Mouse (Mus musculus) bone marrow, adult 2 months (tissue): ENCODE data around the gene Pgls. TPM values are rescaled to one million over a fixed set of nuclear protein-coding genes. Genes with fewer than 3 reads are reported as not detected.

ENCODE experiments used
- H3K27ac ChIP-seq: fragments of 200-500 bp; 2 replicates; pipeline ENCODE4 v1.5.1; 2012; ENCODE audit warnings: low read depth, mild to moderate bottlenecking, control low read depth, inconsistent platforms, low read length; ENCODE audit not compliant: control insufficient read depth, poor library complexity, insufficient read depth
- H3K4me1 ChIP-seq: fragments of 200-500 bp; 2 replicates; pipeline ENCODE4 v1.6.1; 2011; ENCODE audit warnings: low read length; ENCODE audit not compliant: control insufficient read depth, insufficient read depth
- H3K4me3 ChIP-seq: fragments of 200-500 bp; replicated peaks from 2 replicates; pipeline ENCODE3; 2011; ENCODE audit warnings: mild to moderate bottlenecking, low read depth, low read length, control low read depth; ENCODE audit not compliant: control insufficient read depth
- CTCF ChIP-seq: fragments of 200-500 bp; IDR thresholded peaks from 2 replicates; pipeline ENCODE4 v1.5.1; 2011; ENCODE audit warnings: low read length, control low read depth; ENCODE audit not compliant: control insufficient read depth, insufficient read depth
- POLR2A ChIP-seq: fragments of 200-500 bp; IDR thresholded peaks from 2 replicates; pipeline ENCODE4 v1.6.1; 2011; ENCODE audit warnings: low read depth, mild to moderate bottlenecking, control low read depth, low read length, borderline replicate concordance; ENCODE audit not compliant: control insufficient read depth
- WGBS: fragments of 180-500 bp; shearing (Covaris S2); methylation state at CpG from one replicate; pipeline ENCODE4 v1.1.7; 2018; 5-methylcytosine and 5-hydroxymethylcytosine counted together
- polyA plus RNA-seq: library from polyadenylated mRNA; stranded (reverse); fragments of >200 nt; gene quantifications from 2 replicates; pipeline ENCODE4 v1.2.4, GENCODE M21; 2011; ENCODE audit warnings: low replicate concordance; ENCODE audit not compliant: missing spikeins, insufficient read depth, insufficient read length

Pgls gene
- polyA plus RNA-seq, 1 experiment: 147 TPM

DNA sequence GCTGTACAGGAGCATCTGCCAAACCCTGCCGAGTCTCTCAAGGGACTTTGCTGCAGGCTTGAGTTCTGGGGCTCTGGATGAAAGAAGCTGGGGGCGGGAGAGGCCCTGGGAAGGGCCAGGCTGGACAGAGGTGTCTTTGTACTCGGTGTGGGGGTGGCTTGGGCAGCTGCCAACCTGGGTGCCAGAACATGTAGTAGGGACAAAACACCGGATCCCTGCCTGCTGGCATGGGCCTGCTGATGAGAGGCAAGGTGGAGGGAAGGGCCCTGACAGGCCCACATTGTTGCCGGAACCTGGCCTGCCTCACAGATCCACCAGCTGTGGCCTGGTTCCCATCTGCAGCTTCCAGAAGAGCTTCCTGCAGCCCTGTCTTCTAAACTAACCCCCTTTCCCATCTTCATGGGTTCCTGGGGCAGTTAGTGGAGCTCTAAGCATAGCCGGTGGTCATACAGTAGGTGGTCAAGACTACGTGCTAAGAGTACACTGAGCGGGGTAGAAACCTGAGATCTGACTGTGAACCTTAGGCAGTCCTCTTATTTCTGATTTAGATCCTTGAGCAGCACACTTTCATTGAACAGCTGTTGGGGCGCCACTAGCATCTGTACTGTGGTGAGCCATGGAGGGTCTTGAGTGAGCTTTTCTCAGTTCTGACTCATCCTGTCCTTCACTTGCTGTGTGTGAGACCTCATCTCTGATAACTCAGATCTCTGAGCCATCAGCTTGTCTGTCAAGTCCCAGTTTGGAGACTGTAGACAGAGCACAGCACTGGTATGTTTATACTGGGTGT is 18.9 kb upstream of the Pgls start:
- Histone ChIP-seq H3K4me3 (no peak overlapping the region), H3K27ac (no peak overlapping the region), H3K4me1 (peaks cover 3% of the 10 kb centered on the region)
- TF ChIP-seq POLR2A: no peak
- TF ChIP-seq CTCF: no peak
- WGBS: 90% methylated on average over 9 of the region's 9 CpGs

GRCm38 (mm10) chr8:71574426-71574825 is 17.6 kb upstream of the Pgls start:
- no peak for TF ChIP-seq POLR2A
- TF ChIP-seq CTCF: no peak
- H3K4me1 ChIP-seq: peaks cover 3% of the 10 kb centered on the region
- 86% methylated on average over 7 of the region's 7 CpGs for WGBS

DNA sequence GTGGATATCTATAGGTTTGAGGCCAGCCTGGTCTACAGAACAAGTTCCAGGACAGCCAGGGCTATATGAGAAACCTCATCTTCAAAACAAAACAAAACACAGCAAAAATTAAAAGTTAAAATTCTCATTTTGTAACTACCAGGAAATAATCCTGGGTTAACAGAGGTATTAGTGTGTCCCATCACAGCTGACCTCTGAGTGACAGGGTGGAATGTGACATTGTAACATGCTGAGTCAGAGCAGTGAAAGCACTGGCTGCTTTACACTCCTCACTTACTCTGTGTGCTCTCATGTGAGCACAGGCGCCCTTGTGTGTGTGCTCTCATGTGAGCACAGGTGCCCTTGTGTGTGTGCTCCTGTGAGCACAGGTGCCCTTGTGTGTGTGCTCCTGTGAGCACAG is 17.0 kb upstream of the Pgls start:
- no peak overlapping the region for H3K4me3 ChIP-seq
- H3K4me1 ChIP-seq: peaks cover 3% of the 10 kb centered on the region
- no peak overlapping the region for H3K27ac ChIP-seq
- 64% methylated on average over 1 of the region's 1 CpGs for WGBS
- TF ChIP-seq CTCF (no peak), POLR2A (no peak)

More at GRCm38 (mm10) chr8:71574426-71574825, 17.6 kb upstream of the Pgls start:
- no peak overlapping the region for H3K27ac ChIP-seq
- H3K4me3 ChIP-seq: no peak overlapping the region

GRCm38 (mm10) chr8:71577856-71578387 is 14.1 kb upstream of the Pgls start:
- no peak for TF ChIP-seq CTCF
- TF ChIP-seq POLR2A: no peak
- no peak overlapping the region for H3K27ac ChIP-seq

DNA sequence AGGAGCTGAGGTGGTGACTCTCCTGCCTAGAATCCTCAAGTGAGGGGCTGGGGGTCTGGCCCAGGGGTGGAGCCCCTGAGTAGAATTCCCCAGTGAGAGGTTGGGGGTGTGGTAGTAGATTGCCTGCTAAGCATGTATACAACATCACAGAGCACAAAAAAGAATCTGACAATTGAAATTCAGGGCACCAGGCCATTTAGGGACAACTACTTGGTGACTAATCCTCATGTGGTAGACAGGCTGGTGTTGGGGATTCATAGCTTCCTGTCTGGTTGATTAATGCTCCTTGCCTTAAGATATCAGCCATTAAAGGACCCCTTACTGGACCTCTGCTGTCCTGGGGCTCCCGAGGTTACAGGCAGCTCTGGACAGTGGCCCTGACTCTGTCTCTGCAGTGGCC is 13.0 kb upstream of the Pgls start:
- WGBS: 75% methylated on average over 1 of the region's 1 CpGs
- no peaks in the 10 kb centered on the region for H3K4me1 ChIP-seq
- H3K27ac ChIP-seq: no peak overlapping the region
- H3K4me3 ChIP-seq: no peak overlapping the region
- no peak for TF ChIP-seq CTCF
- TF ChIP-seq POLR2A: no peak

More at GRCm38 (mm10) chr8:71577856-71578387, 14.1 kb upstream of the Pgls start:
- H3K4me1 ChIP-seq: no peaks in the 10 kb centered on the region
- WGBS: 38% methylated on average over 4 of the region's 4 CpGs
- no peak overlapping the region for H3K4me3 ChIP-seq

GRCm38 (mm10) chr8:71579476-71579875 is 12.5 kb upstream of the Pgls start:
- no peak overlapping the region for H3K4me3 ChIP-seq
- no peak overlapping the region for H3K27ac ChIP-seq
- H3K4me1 ChIP-seq: no peaks in the 10 kb centered on the region
- WGBS: 84% methylated on average over 14 of the region's 14 CpGs
- TF ChIP-seq CTCF (no peak), POLR2A (no peak)

DNA sequence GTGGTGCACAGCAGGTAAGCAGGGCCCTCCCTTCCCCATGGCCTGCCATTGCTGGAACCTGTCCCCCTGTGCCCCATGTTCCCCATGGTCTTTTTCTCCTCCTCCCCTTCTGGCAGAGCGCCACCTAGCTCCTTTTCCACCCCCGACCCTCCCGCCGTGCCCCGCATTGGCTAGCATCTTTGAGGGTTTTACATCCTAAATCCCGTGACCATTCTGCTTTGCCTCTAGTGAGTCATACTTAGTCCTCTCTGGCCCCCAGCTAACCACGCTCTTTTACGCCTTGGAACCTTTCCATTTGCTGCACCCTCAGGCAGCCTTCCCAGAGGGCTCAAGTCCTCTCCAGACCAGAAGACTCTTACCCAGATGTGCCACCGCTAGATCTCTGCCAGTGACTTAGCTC is 11.8 kb upstream of the Pgls start:
- H3K4me3 ChIP-seq: no peak overlapping the region
- no peak overlapping the region for H3K27ac ChIP-seq
- no peak for TF ChIP-seq CTCF
- no peak for TF ChIP-seq POLR2A
- 85% methylated on average over 9 of the region's 9 CpGs for WGBS
- H3K4me1 ChIP-seq: no peaks in the 10 kb centered on the region

GRCm38 (mm10) chr8:71586891-71587290 is 5.1 kb upstream of the Pgls start:
- 43% methylated on average over 2 of the region's 2 CpGs for WGBS
- no peak overlapping the region for H3K27ac ChIP-seq
- peaks cover 8% of the 10 kb centered on the region for H3K4me1 ChIP-seq
- H3K4me3 ChIP-seq: no peak overlapping the region
- no peak for TF ChIP-seq POLR2A
- TF ChIP-seq CTCF: peak; percentile 61; the same call in 1 of the 2 replicates
